Mouse (Mus musculus): ENCODE results near the gene Skida1. TPM values are rescaled to one million over a fixed set of nuclear protein-coding genes. Genes with fewer than 3 reads are reported as not detected.

Gene Skida1
- polyA plus RNA-seq, 1 experiment from 2014 or later: 8.5 TPM

DNA sequence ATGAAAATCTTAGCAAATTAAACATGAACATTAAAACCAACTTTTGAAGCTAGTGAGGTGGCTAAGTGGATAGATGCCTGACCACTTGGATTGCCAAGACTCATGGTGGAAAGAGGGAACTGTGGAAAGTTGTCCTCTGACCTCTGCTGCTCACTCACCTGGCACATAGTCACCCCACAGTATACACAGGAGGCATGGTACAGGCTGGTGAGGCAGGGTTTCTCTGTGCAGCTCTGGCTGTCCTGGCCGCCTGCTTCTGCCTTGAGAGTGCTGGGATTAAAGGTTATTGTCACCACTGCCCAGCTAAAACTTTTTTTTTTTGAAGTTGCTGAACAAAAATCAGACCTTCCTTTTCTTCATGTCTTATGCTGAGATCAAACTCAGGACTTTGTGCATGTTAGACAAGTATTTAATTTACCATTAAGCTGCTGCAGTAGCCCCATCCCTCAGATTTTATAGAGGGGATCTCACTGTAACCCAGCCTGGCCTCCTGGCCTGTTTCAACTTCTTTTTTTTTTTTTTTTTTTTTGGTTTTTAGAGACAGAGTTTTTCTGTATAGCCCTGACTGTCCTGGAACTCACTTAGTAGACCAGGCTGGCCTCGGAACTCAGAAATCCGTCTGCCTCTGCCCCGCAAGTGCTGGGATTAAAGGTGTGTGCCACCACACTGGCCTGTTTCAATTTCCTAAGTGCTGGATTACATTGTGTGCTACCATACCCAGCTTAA lies 19.4 kb upstream of the Skida1 start:
- DNase-seq (no peak), ATAC-seq (ENCODE audit: insufficient read depth) (no peak)
- TF ChIP-seq CTCF (IDR thresholded peaks at IDR 0.05; ENCODE audit: low read depth): no peak
- WGBS: 91% methylated on average over 4 of the region's 4 CpGs
- Histone ChIP-seq H3K4me2 (no peak overlapping the region), H3K4me1 (ENCODE audit: insufficient read depth) (0 out of 2 replicates have a peak, but pooled peaks cover 7% of the 10 kb centered on the region), H3K4me3 (ENCODE audit: low read depth, low read length) (no peak overlapping the region), H3K9me3 (ENCODE audit: low read depth, low read length) (no peaks in the 10 kb centered on the region), H3K36me3 (ENCODE audit: insufficient read depth) (peaks cover 25% of the 10 kb centered on the region), H3K9ac (no peak overlapping the region), H3K27ac (ENCODE audit: low read depth) (no peak overlapping the region), H3K27me3 (ENCODE audit: insufficient read depth, low read length) (no peaks in the 10 kb centered on the region)

DNA sequence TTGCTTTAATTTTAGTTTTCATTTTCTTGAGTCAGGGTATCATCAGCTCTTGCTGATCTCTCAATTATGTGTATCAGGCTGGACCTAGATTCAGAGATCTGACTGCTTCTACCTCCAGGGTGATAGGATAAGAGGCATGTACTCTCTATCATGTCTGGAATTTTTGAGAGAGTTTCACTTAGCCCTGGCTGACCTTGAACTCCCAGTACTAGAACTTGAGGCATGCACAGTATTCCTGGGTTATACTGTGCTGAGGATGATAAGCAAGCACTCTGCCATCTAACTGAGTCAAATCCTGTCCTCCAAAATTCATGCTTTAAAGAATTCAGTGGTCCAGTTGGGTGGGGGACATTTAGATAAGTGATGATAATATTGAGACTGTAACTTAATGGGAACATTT lies 17.6 kb upstream of the Skida1 start:
- Histone ChIP-seq H3K9ac (no peak overlapping the region), H3K27ac (ENCODE audit: low read depth) (no peak overlapping the region), H3K36me3 (ENCODE audit: insufficient read depth) (peaks cover 18% of the 10 kb centered on the region), H3K9me3 (ENCODE audit: low read depth, low read length) (no peaks in the 10 kb centered on the region), H3K27me3 (ENCODE audit: insufficient read depth, low read length) (no peaks in the 10 kb centered on the region), H3K4me1 (ENCODE audit: insufficient read depth) (0 out of 2 replicates have a peak, but pooled peaks cover 7% of the 10 kb centered on the region), H3K4me3 (ENCODE audit: low read depth, low read length) (peak overlapping the region; percentile 87), H3K4me2 (peak overlapping the region; percentile 93)
- TF ChIP-seq CTCF (IDR thresholded peaks at IDR 0.05; ENCODE audit: low read depth): no peak
- ATAC-seq (ENCODE audit: insufficient read depth) (no peak), DNase-seq (peak; percentile 6)

- ATAC-seq (ENCODE audit: insufficient read depth) (peak; percentile 47; the same call in 1 of the 2 replicates), DNase-seq (no peak)
- Histone ChIP-seq H3K9me3 (ENCODE audit: low read depth, low read length) (no peaks in the 10 kb centered on the region), H3K27ac (ENCODE audit: low read depth) (peak overlapping the region; percentile 100), H3K4me2 (peak overlapping the region; percentile 93), H3K36me3 (ENCODE audit: insufficient read depth) (peaks cover 15% of the 10 kb centered on the region), H3K4me3 (ENCODE audit: low read depth, low read length) (peak overlapping the region; percentile 87), H3K4me1 (ENCODE audit: insufficient read depth) (0 out of 2 replicates have a peak, but pooled peaks cover 7% of the 10 kb centered on the region), H3K27me3 (ENCODE audit: insufficient read depth, low read length) (no peaks in the 10 kb centered on the region), H3K9ac (peak overlapping the region; percentile 98)
- no peak for TF ChIP-seq CTCF (IDR thresholded peaks at IDR 0.05; ENCODE audit: low read depth)
- 7% methylated on average over 6 of the region's 6 CpGs for WGBS
Measured at GRCm38 (mm10) chr2:18065708-18066030, 16.8 kb upstream of the Skida1 start.

- peaks cover 15% of the 10 kb centered on the region for H3K36me3 ChIP-seq (ENCODE audit: insufficient read depth)
- peak overlapping the region; percentile 100 for H3K27ac ChIP-seq (ENCODE audit: low read depth)
- no peak for TF ChIP-seq CTCF (IDR thresholded peaks at IDR 0.05; ENCODE audit: low read depth)
- peak overlapping the region; percentile 87 for H3K4me3 ChIP-seq (ENCODE audit: low read depth, low read length)
- peak overlapping the region; percentile 98 for H3K9ac ChIP-seq
- ATAC-seq (ENCODE audit: insufficient read depth) (peak; percentile 66), DNase-seq (peak; percentile 82)
- WGBS: under 1% methylated on average over 56 of the region's 85 CpGs
- no peaks in the 10 kb centered on the region for H3K27me3 ChIP-seq (ENCODE audit: insufficient read depth, low read length)
- H3K4me2 ChIP-seq: peak overlapping the region; percentile 93
- H3K9me3 ChIP-seq (ENCODE audit: low read depth, low read length): no peaks in the 10 kb centered on the region
- H3K4me1 ChIP-seq (ENCODE audit: insufficient read depth): 0 out of 2 replicates have a peak, but pooled peaks cover 7% of the 10 kb centered on the region
Measured at GRCm38 (mm10) chr2:18064941-18065707, 16.3 kb upstream of the Skida1 start.

DNA sequence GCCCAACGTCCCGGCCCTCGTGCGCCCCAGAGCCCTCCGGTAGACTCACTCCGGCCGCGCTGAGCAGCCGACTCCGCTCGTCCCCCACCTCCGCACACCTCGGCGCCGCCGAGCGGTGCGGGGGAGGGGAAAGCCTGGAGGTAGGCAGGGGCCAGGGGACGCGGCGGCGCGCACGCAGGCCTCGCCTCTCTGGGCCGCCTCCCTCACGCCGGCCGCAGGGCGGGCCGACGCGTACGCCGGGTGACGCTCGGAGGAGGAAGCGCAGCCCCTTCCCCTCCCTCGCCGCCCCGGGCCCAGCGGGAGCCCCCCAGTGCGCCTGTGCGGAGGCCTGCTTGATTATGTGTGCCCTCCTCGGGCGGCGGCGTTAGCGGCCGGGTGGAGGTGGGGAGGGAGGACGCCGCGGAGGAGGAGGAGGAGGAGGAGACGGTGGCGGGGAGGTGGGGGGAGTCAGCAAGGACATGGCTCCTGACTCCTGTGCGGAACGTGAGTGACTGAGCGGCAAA lies 15.6 kb upstream of the Skida1 start:
- H3K4me1 ChIP-seq (ENCODE audit: insufficient read depth): 0 out of 2 replicates have a peak, but pooled peaks cover 7% of the 10 kb centered on the region
- peak; percentile 96 for DNase-seq
- H3K9me3 ChIP-seq (ENCODE audit: low read depth, low read length): no peaks in the 10 kb centered on the region
- H3K4me3 ChIP-seq (ENCODE audit: low read depth, low read length): peak overlapping the region; percentile 87
- no peak for TF ChIP-seq CTCF (IDR thresholded peaks at IDR 0.05; ENCODE audit: low read depth)
- peak overlapping the region; percentile 98 for H3K9ac ChIP-seq
- peak overlapping the region; percentile 100 for H3K27ac ChIP-seq (ENCODE audit: low read depth)
- 1% methylated on average over 48 of the region's 58 CpGs for WGBS
- peak; percentile 95 for ATAC-seq (ENCODE audit: insufficient read depth)
- peaks cover 15% of the 10 kb centered on the region for H3K36me3 ChIP-seq (ENCODE audit: insufficient read depth)
- H3K4me2 ChIP-seq: peak overlapping the region; percentile 93
- H3K27me3 ChIP-seq (ENCODE audit: insufficient read depth, low read length): no peaks in the 10 kb centered on the region

DNA sequence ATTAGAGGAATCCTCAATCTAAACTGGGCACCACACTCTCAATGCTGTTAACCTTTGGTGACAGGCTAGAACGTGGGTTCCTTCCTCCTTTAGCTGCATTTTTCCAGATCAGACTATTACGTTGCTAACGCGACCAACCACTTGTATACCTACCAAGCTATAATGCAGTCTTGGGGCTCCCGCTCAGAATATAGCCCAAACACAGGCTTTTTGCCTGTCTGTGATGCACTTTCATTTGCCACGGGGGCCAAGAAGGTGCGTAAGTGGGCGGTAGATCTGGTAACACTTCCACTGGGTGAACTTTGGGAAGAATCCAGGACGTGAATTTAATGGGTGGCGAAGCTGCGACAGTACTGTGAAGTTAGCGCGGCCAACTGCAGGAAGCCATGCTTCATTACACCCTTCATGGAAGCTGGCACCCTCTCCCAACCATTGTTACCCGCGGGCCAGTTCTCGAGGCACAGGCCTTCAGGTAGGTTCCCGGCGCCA lies 15.0 kb upstream of the Skida1 start:
- DNase-seq (peak; percentile 77), ATAC-seq (ENCODE audit: insufficient read depth) (peak; percentile 58)
- peak; percentile 20; the same call in 1 of the 2 replicates for TF ChIP-seq CTCF (IDR thresholded peaks at IDR 0.05; ENCODE audit: low read depth)
- H3K4me2 ChIP-seq: peak overlapping the region; percentile 93
- peaks cover 15% of the 10 kb centered on the region for H3K36me3 ChIP-seq (ENCODE audit: insufficient read depth)
- 0 out of 2 replicates have a peak, but pooled peaks cover 7% of the 10 kb centered on the region for H3K4me1 ChIP-seq (ENCODE audit: insufficient read depth)
- peak overlapping the region; percentile 87 for H3K4me3 ChIP-seq (ENCODE audit: low read depth, low read length)
- H3K9me3 ChIP-seq (ENCODE audit: low read depth, low read length): no peaks in the 10 kb centered on the region
- H3K27me3 ChIP-seq (ENCODE audit: insufficient read depth, low read length): no peaks in the 10 kb centered on the region
- peak overlapping the region; percentile 100 for H3K27ac ChIP-seq (ENCODE audit: low read depth)
- H3K9ac ChIP-seq: peak overlapping the region; percentile 98
- under 1% methylated on average over 18 of the region's 18 CpGs for WGBS

GRCm38 (mm10) chr2:18060396-18060795 lies 11.5 kb upstream of the Skida1 start:
- Histone ChIP-seq H3K4me1 (ENCODE audit: insufficient read depth) (no peaks in the 10 kb centered on the region; the same call in 1 of the 2 replicates), H3K9me3 (ENCODE audit: low read depth, low read length) (no peaks in the 10 kb centered on the region), H3K27me3 (ENCODE audit: insufficient read depth, low read length) (no peaks in the 10 kb centered on the region), H3K4me2 (no peak overlapping the region), H3K4me3 (ENCODE audit: low read depth, low read length) (no peak overlapping the region), H3K27ac (ENCODE audit: low read depth) (no peak overlapping the region), H3K9ac (no peak overlapping the region), H3K36me3 (ENCODE audit: insufficient read depth) (no peaks in the 10 kb centered on the region)
- no peak for TF ChIP-seq CTCF (IDR thresholded peaks at IDR 0.05; ENCODE audit: low read depth)
- ATAC-seq (ENCODE audit: insufficient read depth) (no peak), DNase-seq (no peak)
- WGBS: 90% methylated on average over 1 of the region's 1 CpGs

All from lung, embryonic 14.5 days (tissue).